Comparison of ENCODE assay signal across 8 mouse cellular contexts in genomic region chr5:35583221-35583783, GRCm38 (mm10). TPM values are rescaled to one million over a fixed set of nuclear protein-coding genes. Genes with fewer than 3 reads are reported as not detected.
DNase-seq lines count a peak whose midpoint lies in the region; ATAC-seq and TF ChIP-seq lines count a peak whose summit lies in the region.

No protein-coding gene starts in this region.

- no peak for ATAC-seq in lung, embryonic 14.5 days (ENCODE audit: insufficient read depth)
- no peak for ATAC-seq in limb, embryonic 15.5 days (ENCODE audit: insufficient number of reproducible peaks, low FRiP score, low TSS enrichment, low read depth)
- peak; percentile 17; the same call in 1 of the 2 replicates for ATAC-seq in neutrophil, adult 5-6 weeks (ENCODE audit: extremely low read depth, insufficient number of reproducible peaks, low FRiP score, poor library complexity, severe bottlenecking)

- no peak for TF ChIP-seq CTCF in lung, embryonic 14.5 days (IDR thresholded peaks at IDR 0.05; ENCODE audit: low read depth)

- peak overlapping the region; percentile 62 for H3K4me3 ChIP-seq in lung, embryonic 14.5 days (ENCODE audit: low read depth, low read length)
- peak overlapping the region; percentile 74 for H3K4me3 ChIP-seq in erythroblast, embryonic 14.5 days (replicated peaks)
- H3K4me3 ChIP-seq in limb, embryonic 15.5 days = peak overlapping the region; percentile 68

- WGBS in lung, embryonic 14.5 days = 2% methylated on average over 17 of the region's 17 CpGs
- 2% methylated on average over 17 of the region's 17 CpGs for WGBS in limb, embryonic 15.5 days

- no peaks in the 10 kb centered on the region for H3K27me3 ChIP-seq in lung, embryonic 14.5 days (ENCODE audit: insufficient read depth, low read length)
- H3K27me3 ChIP-seq in erythroblast, embryonic 14.5 days (ENCODE audit: control insufficient read depth) = peaks cover 8% of the 10 kb centered on the region
- peaks cover 5% of the 10 kb centered on the region; the same call in 1 of the 2 replicates for H3K27me3 ChIP-seq in limb, embryonic 15.5 days

- peaks cover 6% of the 10 kb centered on the region for H3K4me1 ChIP-seq in lung, embryonic 14.5 days (ENCODE audit: insufficient read depth)
- peaks cover 17% of the 10 kb centered on the region for H3K4me1 ChIP-seq in erythroblast, embryonic 14.5 days (ENCODE audit: control insufficient read depth)
- H3K4me1 ChIP-seq in limb, embryonic 15.5 days = peaks cover 15% of the 10 kb centered on the region

- H3K27ac ChIP-seq in lung, embryonic 14.5 days (ENCODE audit: low read depth) = no peak overlapping the region; the same call in 1 of the 2 replicates
- H3K27ac ChIP-seq in limb, embryonic 15.5 days = peak overlapping the region; percentile 71

- H3K4me2 ChIP-seq in lung, embryonic 14.5 days = peak overlapping the region; percentile 77
- peak overlapping the region; percentile 80 for H3K4me2 ChIP-seq in limb, embryonic 15.5 days

- 0 out of 2 replicates have a peak, but pooled peaks cover 4% of the 10 kb centered on the region for H3K36me3 ChIP-seq in lung, embryonic 14.5 days (ENCODE audit: insufficient read depth)
- no peaks in the 10 kb centered on the region for H3K36me3 ChIP-seq in erythroblast, embryonic 14.5 days (ENCODE audit: control insufficient read depth)
- peaks cover 8% of the 10 kb centered on the region for H3K36me3 ChIP-seq in limb, embryonic 15.5 days

- DNase-seq in lung, embryonic 14.5 days = no peak
- no peak for DNase-seq in lung, postnatal 10 days
- DNase-seq in frontal cortex, adult 2 months (ENCODE audit: extremely low spot score in 1 of 2, low spot score in 1 of 2) = no peak
- DNase-seq in layer of hippocampus, adult 9-10 months (ENCODE audit: low spot score) = no peak
- DNase-seq in testis, postnatal 10 days (ENCODE audit: low spot score) = no peak

- no peaks in the 10 kb centered on the region for H3K9me3 ChIP-seq in lung, embryonic 14.5 days (ENCODE audit: low read depth, low read length)
- H3K9me3 ChIP-seq in erythroblast, embryonic 14.5 days (ENCODE audit: control insufficient read depth, low read length) = no peaks in the 10 kb centered on the region
- H3K9me3 ChIP-seq in limb, embryonic 15.5 days = no peaks in the 10 kb centered on the region

- peak overlapping the region; percentile 62 for H3K9ac ChIP-seq in lung, embryonic 14.5 days
- peak overlapping the region; percentile 68 for H3K9ac ChIP-seq in limb, embryonic 15.5 days

RNA-seq across cellular contexts. Expression of gene Acox3, which starts 0.5 kb away (rescaled TPM):
- polyA plus RNA-seq in lung, embryonic 14.5 days (2014; fragmentation: Nextera tagmentation; extraction: Ambion mirVana) = 13.8 and 13.9 TPM in 2 replicates
- 0.11 and 0.13 TPM in 2 replicates for polyA plus RNA-seq in erythroblast, embryonic 14.5 days (2012)
- polyA plus RNA-seq in limb, embryonic 15.5 days (2015; fragmentation: Nextera tagmentation; extraction: Ambion mirVana) = 11.6 and 12.4 TPM in 2 replicates
- 88.3 and 98.8 TPM in 2 replicates for total RNA-seq in neutrophil, adult 5-6 weeks (2017)
- polyA plus RNA-seq in frontal cortex, adult 2 months (2012; rRNA removed) = 28.0 and 29.4 TPM in 2 replicates

RNA-seq across cellular contexts. Expression of gene Trmt44, which starts 8.4 kb away (rescaled TPM):
- polyA plus RNA-seq in lung, embryonic 14.5 days (2014; fragmentation: Nextera tagmentation; extraction: Ambion mirVana) = 8.8 and 9.3 TPM in 2 replicates
- 0.04 and 0.16 TPM in 2 replicates for polyA plus RNA-seq in erythroblast, embryonic 14.5 days (2012)
- 9.0 and 9.1 TPM in 2 replicates for polyA plus RNA-seq in limb, embryonic 15.5 days (2015; fragmentation: Nextera tagmentation; extraction: Ambion mirVana)
- 9.7 and 11.9 TPM in 2 replicates for total RNA-seq in neutrophil, adult 5-6 weeks (2017)
- 5.5 and 6.8 TPM in 2 replicates for polyA plus RNA-seq in frontal cortex, adult 2 months (2012; rRNA removed)

RNA-seq across cellular contexts. Expression of gene Cpz, which starts 57.8 kb away (rescaled TPM):
- polyA plus RNA-seq in lung, embryonic 14.5 days (2014; fragmentation: Nextera tagmentation; extraction: Ambion mirVana) = 5.3 and 5.4 TPM in 2 replicates
- not detected in 2 replicates for polyA plus RNA-seq in erythroblast, embryonic 14.5 days (2012)
- 12.1 and 16.4 TPM in 2 replicates for polyA plus RNA-seq in limb, embryonic 15.5 days (2015; fragmentation: Nextera tagmentation; extraction: Ambion mirVana)
- total RNA-seq in neutrophil, adult 5-6 weeks (2017) = not detected in 2 replicates
- 0.42 and 0.64 TPM in 2 replicates for polyA plus RNA-seq in frontal cortex, adult 2 months (2012; rRNA removed)

Comparison
In these comparisons a context has a peak if more than half of its experiments do, and no peak if none do; other contexts are left out.
1. RNA of gene Acox3, which starts 0.5 kb away (polyA plus RNA-seq): 28.0 to 29.4 TPM in frontal cortex, adult 2 months, 13.8 to 13.9 TPM in lung, embryonic 14.5 days and 11.6 to 12.4 TPM in limb, embryonic 15.5 days; 0.11 to 0.13 TPM in erythroblast, embryonic 14.5 days; every median in the first group is over 10 times any median in the second.
2. Peak in every context shown above with its lines, with median percentiles within 50 percentile points of each other: H3K4me3 ChIP-seq.